Mouse (Mus musculus) inflammation-experienced regulatory T-cells (primary cell): ENCODE measurements around the gene Vmn1r68. TPM values are rescaled to one million over a fixed set of nuclear protein-coding genes. Genes with fewer than 3 reads are reported as not detected.

Experiments
- polyA plus RNA-seq, 2 experiments: library from polyadenylated mRNA; unstranded; fragments of 100-300 nt; shearing (Covaris generic); gene quantifications; one replicate each; pipeline ENCODE4 v1.2.1; 2017

Vmn1r68 gene
- polyA plus RNA-seq = under 1 TPM; 0.05 to 0.31 TPM

DNA sequence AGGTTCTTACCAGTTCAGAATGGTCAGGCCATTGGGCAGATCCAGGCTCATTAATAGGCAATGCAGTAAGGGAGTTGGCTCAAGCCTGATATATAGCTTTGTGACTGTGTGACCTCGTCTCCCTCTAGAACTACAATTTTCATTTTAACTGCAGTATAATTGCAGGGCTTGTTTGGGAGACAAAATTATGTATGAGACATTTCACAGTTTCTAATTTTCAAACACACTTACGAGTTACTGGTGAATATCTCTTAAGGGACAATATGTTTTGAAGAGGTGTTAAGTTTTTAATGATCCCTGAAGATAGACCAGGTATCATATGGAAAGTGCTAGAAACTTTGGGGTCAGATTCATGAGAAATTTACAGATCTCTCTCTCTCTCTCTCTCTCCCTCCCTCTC lies at the start of gene Vmn1r68:
Gene Vmn1r68 (minus strand): TSS at position 101 of the 400 bp plus-strand sequence.

DNA sequence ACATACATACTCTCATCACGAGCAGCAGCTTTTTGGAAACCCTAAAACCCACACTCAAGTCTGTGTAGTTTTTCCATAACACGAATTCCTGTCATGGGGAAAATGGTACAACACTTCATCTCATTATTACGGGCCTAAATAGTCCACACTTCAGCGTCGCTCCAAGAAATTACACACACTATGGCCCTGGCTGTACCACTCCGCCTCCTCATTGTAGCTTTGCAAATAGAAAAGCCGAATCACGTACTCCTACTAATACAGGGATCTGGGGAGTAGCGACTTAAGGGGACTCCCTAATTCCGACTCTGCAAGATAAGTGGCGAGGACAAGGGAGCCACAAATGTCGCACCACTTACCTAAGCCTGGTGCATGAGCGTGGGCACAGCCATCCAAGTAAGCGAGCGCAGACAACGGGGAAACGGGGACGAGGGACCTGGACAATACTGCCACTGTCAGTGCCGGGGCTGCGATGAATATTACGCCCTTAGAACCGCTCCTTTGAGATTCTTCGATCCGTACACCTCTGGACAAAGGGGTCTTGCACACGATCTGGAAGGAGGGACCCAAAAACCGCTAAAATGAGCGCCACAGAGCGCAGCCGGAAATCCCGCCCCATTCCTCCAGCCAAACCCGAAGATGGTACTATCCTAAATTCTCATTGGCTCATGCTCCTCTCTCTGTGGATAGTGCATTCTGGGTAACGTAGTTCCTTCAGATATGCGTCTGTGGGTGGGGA lies 63.3 kb downstream of the Vmn1r68 start, which contains the start of gene Zik1:
Gene Zik1 (minus strand): TSS at position 609 of the 736 bp plus-strand sequence.

Other genes with a start within 250 kb of the Vmn1r68 start
- gene Vmn1r67, start 115.2 kb downstream of the Vmn1r68 start, polyA plus RNA-seq = not detected
- 1 to 10 TPM; 3.0 to 3.6 TPM for gene Zik1, start 63.1 kb downstream of the Vmn1r68 start, polyA plus RNA-seq
- under 1 TPM in 1 of 2 experiments, not detected in 1; 0.66 TPM for gene Vmn1r69, start 55.2 kb upstream of the Vmn1r68 start, polyA plus RNA-seq
- under 1 TPM; 0.17 to 0.31 TPM for gene Vmn1r70, start 73.0 kb upstream of the Vmn1r68 start, polyA plus RNA-seq
- gene Nlrp4b, start 129.3 kb upstream of the Vmn1r68 start, polyA plus RNA-seq = 1 to 10 TPM in 1 of 2 experiments, under 1 TPM in 1; 0.17 to 1.7 TPM
- gene Vmn1r71, start 195.9 kb upstream of the Vmn1r68 start, polyA plus RNA-seq = under 1 TPM in 1 of 2 experiments, not detected in 1; 0.20 TPM